Mouse (Mus musculus): ENCODE data around the gene Brinp2. TPM values are rescaled to one million over a fixed set of nuclear protein-coding genes. Genes with fewer than 3 reads are reported as not detected.

The Brinp2 gene
- under 1 TPM; 0.31 to 0.38 TPM for total RNA-seq (2021)
- long read RNA-seq, experiment 1: 0 reads
- long read RNA-seq, experiment 2, full-length matches to known transcripts: 1 of 3 reads
- long read RNA-seq, experiment 2, partial matches to known transcripts: 0 of 3 reads
- long read RNA-seq, experiment 2, other reads (novel, unspliced or antisense): 2 of 3 reads

- DNase-seq: peak; percentile 47
Observed at GRCm38 (mm10) chr1:158356051-158356461, at the start of gene Brinp2. TSS of gene Brinp2 (minus strand) at chr1:158356326.

DNA sequence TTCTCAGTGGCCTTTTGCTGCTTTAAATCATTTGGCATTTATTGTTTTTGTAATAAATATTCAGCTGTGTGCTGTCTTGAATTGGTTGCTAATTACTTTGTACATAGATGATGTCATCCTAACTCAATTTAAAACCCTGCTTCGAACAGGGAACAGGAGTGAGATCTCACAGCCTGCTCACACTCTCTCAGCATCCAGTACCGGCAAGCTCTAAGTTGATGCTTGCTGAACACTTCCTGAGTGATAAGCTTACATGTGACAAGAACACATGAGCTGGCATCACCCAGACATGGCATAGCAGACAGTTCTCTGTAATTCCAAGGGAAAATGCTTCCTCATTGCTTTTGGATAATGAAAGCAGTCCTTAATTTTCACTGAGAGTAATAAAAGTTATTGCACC lies 44.8 kb upstream of the Brinp2 start:
- no peak for DNase-seq

GRCm38 (mm10) chr1:158397058-158397457 lies 40.9 kb upstream of the Brinp2 start:
- no peak for DNase-seq

DNA sequence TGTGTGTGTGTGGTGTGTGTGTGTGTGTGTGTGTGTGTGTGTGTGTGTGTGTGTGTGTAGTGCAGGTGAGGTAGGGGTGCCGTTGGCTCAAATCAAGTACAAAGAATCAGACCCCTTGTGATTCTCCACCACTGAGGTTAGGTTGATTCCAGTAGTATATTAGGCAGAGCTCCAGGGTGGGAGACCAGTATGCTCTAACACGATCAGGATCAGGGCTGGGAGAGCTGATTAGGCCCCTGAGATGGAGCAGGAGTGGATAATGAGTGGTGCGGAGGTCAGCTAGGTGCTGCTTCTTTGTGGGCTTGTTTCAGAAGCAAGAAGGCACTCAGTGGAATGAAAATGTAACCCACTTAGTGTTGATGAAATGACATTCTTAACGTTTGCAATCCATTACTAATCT lies 34.6 kb upstream of the Brinp2 start:
- no peak for DNase-seq

GRCm38 (mm10) chr1:158388995-158389394 lies 32.9 kb upstream of the Brinp2 start:
- DNase-seq: no peak

- DNase-seq: no peak
Observed at GRCm38 (mm10) chr1:158386781-158387180, 30.7 kb upstream of the Brinp2 start.

GRCm38 (mm10) chr1:158385311-158385710 lies 29.2 kb upstream of the Brinp2 start:
- DNase-seq: no peak

GRCm38 (mm10) chr1:158383210-158383609 lies 27.1 kb upstream of the Brinp2 start:
- no peak for DNase-seq

DNA sequence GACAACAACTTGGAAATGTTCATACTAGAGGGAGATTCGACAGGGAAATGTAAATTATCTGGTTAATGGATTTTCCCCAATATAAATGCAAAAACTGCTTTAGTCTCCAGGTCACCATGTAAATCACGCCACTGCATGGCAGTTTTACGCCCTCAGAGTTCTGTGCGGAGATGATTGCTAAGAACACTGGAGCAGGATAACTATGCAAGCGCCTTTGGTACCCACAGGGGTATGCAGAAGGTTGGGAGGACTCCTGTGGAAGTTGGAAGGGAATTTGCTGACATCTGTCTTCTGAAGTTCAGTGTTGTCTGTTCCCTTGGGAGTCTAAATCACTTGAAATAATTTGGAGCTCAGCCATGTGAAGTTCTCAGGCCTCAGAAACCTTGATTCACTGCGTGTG lies 26.2 kb upstream of the Brinp2 start:
- DNase-seq: no peak

DNA sequence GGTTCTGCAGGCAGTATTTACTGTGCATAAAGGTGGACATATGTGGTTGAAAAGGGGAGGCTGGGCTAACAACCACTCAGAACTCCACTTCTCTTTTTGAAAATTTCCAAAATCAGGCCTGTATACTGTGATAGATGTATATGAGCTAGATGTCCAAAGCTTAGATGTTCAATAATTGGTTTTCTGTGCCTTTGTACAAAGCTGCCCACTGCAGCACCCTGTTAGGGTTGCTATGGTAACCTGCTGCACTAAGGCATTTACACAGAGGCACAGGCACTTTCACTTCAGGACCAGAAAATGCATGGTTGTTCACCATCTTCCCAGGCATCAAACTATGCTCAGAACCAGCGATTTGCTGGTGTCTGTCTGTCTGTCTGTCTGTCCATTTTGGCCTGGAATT lies 8.3 kb upstream of the Brinp2 start:
- no peak for DNase-seq

DNA sequence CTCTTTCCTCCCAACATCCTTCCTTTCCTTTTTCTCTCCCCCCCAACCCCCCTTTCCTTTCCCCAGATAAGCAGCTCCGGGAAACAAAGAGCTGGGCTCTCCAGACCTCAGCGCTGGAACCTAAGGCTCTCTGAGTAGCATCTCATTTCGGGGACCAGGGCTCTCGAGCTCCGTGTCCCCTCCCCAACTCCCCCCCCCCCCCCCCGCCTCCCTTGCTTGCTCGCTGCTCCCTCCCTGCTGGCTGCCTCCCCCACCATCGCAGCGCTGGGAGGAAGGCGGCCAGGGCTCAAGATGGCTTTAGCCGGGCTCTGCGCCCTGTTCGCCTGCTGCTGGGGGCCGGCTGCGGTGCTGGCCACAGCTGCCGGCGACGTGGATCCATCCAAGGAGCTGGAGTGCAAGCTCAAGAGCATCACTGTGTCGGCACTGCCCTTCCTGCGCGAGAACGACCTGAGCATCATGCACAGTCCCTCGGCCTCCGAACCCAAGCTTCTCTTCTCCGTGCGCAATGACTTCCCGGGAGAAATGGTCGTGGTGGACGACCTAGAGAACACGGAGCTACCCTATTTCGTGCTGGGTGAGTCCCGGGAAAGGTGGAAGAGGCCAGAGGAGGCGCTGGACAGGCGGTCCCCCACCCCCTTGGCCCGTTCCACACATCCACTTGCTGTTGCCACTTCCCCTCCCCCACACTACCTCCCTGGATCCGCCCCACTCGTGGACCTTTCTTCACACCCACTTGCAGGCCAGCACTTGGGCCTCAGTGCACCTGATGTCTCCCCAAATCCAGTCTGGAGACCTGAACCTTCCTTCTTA lies 6.4 kb upstream of the Brinp2 start:
- no peak for DNase-seq

- no peak for DNase-seq
Observed at GRCm38 (mm10) chr1:158361964-158362291, 5.8 kb upstream of the Brinp2 start, which contains the start of gene Astn1. TSS of gene Astn1 (plus strand) at chr1:158362273.

DNA sequence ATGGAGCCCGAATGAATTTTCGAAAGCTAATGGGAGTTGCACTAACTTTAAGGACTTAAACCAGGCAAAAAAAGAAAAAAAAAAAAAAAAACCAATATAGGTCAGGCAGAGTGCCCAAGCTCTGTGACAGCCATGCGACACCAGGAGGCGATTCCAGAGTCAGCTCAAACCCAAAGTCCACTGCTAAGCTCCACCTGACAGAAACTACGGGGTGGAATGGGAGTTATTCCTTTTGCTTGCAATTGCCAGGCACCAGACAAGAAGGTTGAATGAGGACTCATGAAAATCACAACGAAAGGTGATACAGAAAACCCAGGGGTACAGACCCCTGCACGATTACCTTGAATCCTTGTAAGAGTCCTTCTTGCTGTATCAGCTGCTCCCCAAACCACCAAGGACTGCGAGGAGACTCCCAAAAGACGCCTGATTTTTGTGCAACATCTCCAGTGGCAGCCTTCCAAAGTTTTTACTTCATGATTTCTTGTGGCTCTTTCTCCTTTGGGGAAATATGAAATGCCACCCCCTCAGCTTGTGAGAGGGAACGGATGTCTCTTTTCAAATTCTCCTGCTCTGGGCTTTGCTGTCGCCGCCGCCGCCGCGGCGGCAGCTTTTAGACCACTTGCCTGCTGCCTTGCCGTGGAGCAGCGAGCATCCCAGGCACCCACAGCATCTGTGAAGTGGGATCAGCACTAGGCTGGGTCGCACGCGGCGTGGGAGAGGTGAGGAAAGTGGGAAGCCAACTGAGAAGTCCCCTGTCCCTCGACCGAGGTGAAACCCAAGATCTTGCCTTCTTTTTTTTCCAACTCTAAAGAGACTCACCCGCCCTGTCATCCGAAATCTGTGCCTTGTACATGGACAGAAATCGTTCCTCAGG lies 712 bp downstream of the Brinp2 start:
- DNase-seq: no peak

GRCm38 (mm10) chr1:158353656-158354371 lies 2.3 kb downstream of the Brinp2 start:
- DNase-seq: no peak

DNA sequence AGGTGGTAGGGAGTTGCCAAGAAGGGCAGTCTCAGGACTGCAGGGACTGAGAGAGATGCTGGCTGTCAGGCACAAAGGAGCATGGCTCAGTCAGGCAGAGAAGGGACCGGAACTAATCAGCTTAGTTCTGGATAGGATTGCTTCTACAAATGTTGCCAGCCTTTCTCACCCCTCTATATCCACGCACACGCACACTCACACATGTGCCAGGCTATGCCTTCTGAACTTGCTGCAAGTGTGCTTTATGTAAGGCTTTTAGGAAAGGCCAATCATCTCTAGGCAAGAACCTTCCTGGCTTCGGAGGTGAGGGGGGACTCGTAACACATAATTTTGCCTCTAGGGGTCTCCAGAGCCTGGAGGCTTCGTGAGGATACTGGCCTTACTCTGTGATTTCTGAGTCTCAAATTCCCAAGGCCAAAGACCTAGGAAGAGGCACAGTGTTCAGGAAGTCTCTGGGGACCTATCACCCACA lies 12.8 kb downstream of the Brinp2 start:
- no peak for DNase-seq

DNA sequence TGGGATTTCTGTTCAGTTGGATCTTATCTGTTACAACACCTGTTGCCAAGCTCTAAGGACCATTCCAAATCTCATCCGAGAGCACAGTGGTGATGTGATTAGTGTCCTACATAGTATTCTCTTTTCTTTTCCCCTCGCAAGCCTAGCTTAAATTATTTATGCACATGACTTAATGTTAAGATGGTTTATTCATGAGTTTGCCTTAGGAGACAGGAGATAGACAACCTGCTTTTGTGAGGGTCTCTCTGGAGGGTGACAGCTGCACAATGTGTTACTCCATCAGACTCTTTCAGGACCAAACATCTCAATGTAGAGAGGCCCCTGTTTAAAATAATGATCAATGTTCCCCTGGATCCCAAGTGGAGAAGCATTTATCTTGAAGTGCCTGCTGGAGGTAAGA lies 27.3 kb downstream of the Brinp2 start:
- no peak for DNase-seq

DNA sequence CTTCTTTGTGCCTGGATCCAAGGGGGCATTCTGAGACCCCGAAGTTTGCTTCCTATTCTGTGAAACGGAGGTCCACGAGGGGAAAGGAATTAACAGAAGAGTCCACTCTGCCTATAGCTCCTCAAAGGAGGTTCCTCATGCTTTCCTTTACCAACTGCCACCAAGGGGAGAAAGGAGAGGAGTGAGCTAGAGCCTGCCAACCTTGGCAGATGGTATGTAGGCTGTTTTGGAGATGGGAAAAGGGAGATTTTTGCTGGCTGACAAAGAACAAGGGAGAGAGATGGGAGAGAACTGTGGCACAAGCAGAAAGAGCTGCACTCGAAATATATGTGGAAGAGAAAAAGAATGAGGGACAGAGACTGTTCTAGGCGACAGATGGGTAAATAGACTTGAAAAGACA lies 28.0 kb downstream of the Brinp2 start:
- no peak for DNase-seq

GRCm38 (mm10) chr1:158323325-158323724 lies 32.8 kb downstream of the Brinp2 start:
- DNase-seq: no peak

DNA sequence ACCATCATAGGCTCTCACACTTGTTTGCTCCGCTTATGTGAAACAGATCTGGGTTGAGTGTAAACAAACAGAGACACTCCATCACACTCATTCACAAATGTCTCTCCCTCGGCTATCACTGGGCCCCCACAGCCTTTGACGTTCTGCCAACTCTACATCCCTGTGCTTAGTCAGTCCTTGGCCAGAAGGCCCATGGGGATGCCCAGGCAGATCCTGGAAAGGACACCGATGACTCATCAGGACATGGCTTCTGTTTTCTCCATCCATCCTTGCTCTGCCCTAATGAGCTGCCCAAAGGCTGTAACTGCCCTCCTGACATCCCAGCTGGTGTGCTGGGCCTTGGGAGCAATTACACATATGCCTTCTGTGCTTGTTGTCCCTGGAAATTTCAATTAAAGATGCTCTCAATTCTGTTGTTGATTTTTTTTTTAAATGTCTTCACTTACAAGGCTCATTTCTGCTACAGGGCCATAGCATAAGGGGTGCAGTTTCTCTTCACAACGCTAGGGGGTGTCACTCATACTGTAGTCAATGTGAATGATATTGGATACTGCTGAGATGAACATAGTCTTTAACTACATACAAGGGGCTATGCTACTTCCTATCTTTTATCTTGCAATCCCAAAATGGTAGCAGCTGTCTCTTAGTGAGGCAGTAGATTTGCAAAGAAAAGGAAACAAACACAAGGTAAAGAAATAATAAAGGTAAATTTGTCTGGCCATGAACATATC lies 45.5 kb downstream of the Brinp2 start:
- peak; percentile 10 for DNase-seq

DNA sequence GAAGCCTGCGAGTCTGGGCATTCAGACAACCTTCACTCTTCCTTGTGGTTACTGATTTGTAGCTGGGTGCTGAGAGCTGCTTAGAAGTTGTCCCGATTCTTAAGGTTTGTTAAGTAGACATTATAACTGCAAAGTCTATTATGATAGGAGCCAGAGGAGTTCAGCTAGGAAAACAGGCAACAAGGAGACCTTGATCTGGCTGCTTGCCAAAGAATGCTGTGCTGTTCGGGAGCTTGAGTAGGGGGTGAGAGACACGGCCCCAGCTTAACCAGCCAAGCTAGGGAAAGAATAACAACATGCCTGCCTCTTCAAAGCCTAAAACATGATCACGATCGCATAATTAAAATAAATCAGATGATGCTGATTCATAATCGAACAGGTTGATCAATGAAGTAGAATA lies 59.1 kb downstream of the Brinp2 start:
- no peak for DNase-seq

- DNase-seq: no peak
Observed at GRCm38 (mm10) chr1:158296287-158296931, 59.7 kb downstream of the Brinp2 start.

Measured in gastrocnemius, postnatal 10 days (tissue).